Mouse (Mus musculus): ENCODE measurements around the gene Nupl1.

Gene Nupl1

GRCm38 (mm10) chr14:60251281-60252003 lies at the start of gene Nupl1, which contains the start of gene Gm49336:
TSS of gene Nupl1 (minus strand) at chr14:60251431.
TSS of gene Gm49336 (minus strand) at chr14:60251507.
- peak; percentile 98 for DNase-seq (ENCODE audit: low read depth, low spot score)

- no peak for DNase-seq (ENCODE audit: low read depth, low spot score)
These were observed 49.8 kb upstream of the Nupl1 start for GRCm38 (mm10) chr14:60301024-60301423.

- no peak for DNase-seq (ENCODE audit: low read depth, low spot score)
These were observed 49.2 kb upstream of the Nupl1 start for GRCm38 (mm10) chr14:60300224-60300991.

GRCm38 (mm10) chr14:60295531-60295930 lies 44.3 kb upstream of the Nupl1 start:
- DNase-seq (ENCODE audit: low read depth, low spot score) = no peak

- DNase-seq (ENCODE audit: low read depth, low spot score) = no peak
These were observed 39.1 kb upstream of the Nupl1 start for GRCm38 (mm10) chr14:60290363-60290762.

GRCm38 (mm10) chr14:60286194-60286863 lies 35.1 kb upstream of the Nupl1 start:
- no peak for DNase-seq (ENCODE audit: low read depth, low spot score)

- no peak for DNase-seq (ENCODE audit: low read depth, low spot score)
These were observed 24.4 kb upstream of the Nupl1 start for GRCm38 (mm10) chr14:60275301-60276276.

- no peak for DNase-seq (ENCODE audit: low read depth, low spot score)
These were observed 22.1 kb upstream of the Nupl1 start for GRCm38 (mm10) chr14:60273346-60273745.

- DNase-seq (ENCODE audit: low read depth, low spot score) = no peak
These were observed 18.1 kb upstream of the Nupl1 start for GRCm38 (mm10) chr14:60269333-60269732.

GRCm38 (mm10) chr14:60264990-60265876 lies 14.0 kb upstream of the Nupl1 start, which contains the start of gene Mtmr6:
TSS of gene Mtmr6 (plus strand) at chr14:60265228.
- peak; percentile 98 for DNase-seq (ENCODE audit: low read depth, low spot score)

GRCm38 (mm10) chr14:60262316-60262715 lies 11.1 kb upstream of the Nupl1 start:
- no peak for DNase-seq (ENCODE audit: low read depth, low spot score)

GRCm38 (mm10) chr14:60257851-60258250 lies 6.6 kb upstream of the Nupl1 start:
- DNase-seq (ENCODE audit: low read depth, low spot score) = no peak

GRCm38 (mm10) chr14:60257101-60257500 lies 5.9 kb upstream of the Nupl1 start:
- no peak for DNase-seq (ENCODE audit: low read depth, low spot score)

- DNase-seq (ENCODE audit: low read depth, low spot score) = no peak
These were observed 5.1 kb upstream of the Nupl1 start for GRCm38 (mm10) chr14:60256356-60256755.

- no peak for DNase-seq (ENCODE audit: low read depth, low spot score)
These were observed 3.5 kb upstream of the Nupl1 start for GRCm38 (mm10) chr14:60254774-60255173.

GRCm38 (mm10) chr14:60253466-60253865 lies 2.2 kb upstream of the Nupl1 start:
- no peak for DNase-seq (ENCODE audit: low read depth, low spot score)

GRCm38 (mm10) chr14:60252004-60253000 lies 1.1 kb upstream of the Nupl1 start:
- DNase-seq (ENCODE audit: low read depth, low spot score) = no peak

- peak; percentile 43 for DNase-seq (ENCODE audit: low read depth, low spot score)
These were observed 352 bp downstream of the Nupl1 start for GRCm38 (mm10) chr14:60250879-60251278.

- DNase-seq (ENCODE audit: low read depth, low spot score) = no peak
These were observed 865 bp downstream of the Nupl1 start for GRCm38 (mm10) chr14:60250366-60250765.
